Mouse (Mus musculus) heart, postnatal 25 days (tissue): ENCODE results near the gene Sp2. TPM values are rescaled to one million over a fixed set of nuclear protein-coding genes. Genes with fewer than 3 reads are reported as not detected.
A peak's percentile ranks its signal among the peaks of the same experiment; 100 is the strongest.

Source experiments
- DNase-seq: peaks from one replicate; pipeline ENCODE4 v3.0.0; 2022; ENCODE audit warnings: low spot score
- intact Hi-C: fragments of 180-260 bp; cut with DNase I; formaldehyde crosslinking; loops from one replicate; pipeline ENCODE4 v1.15.1; 2025
- total RNA-seq, 2 experiments: library from RNA; stranded (reverse); gene quantifications; 2 replicates each; pipeline ENCODE4 v1.2.3; 2021

Sp2 gene
- total RNA-seq, 2 experiments from 2014 or later, result 9.8 to 11.6 TPM

DNA sequence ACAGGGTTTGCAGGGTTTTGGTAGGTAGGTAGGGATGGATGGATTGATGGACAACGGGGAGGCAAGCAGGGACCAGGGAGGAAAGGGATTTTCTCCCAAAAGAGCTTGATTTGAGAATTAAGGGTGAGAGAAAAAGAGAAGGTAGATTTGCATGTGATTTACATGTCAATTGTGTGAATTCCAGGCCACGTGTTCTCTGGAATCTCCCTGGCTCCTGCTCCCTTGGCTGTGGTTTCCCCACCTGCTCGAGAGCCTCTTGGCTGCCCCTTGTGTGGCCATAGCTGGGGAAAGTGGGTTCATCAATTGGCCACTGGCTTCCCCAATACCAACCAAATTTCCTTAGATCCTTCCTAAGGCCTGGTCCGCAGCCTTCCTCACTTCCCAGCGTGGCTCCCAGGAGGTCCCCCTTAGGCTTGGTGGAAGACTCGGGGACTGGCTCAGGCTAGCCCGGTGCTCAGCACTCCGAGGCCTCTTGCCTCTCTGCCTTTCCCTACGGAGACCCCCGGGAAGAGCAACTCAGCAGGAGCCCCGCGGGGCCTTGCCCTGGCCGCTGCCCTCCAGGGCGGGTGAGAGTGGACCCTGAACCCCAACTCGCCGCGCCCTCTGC, 14.1 kb upstream of the Sp2 start:
- intact Hi-C loops, result no loop called here
- no peak for DNase-seq

DNA sequence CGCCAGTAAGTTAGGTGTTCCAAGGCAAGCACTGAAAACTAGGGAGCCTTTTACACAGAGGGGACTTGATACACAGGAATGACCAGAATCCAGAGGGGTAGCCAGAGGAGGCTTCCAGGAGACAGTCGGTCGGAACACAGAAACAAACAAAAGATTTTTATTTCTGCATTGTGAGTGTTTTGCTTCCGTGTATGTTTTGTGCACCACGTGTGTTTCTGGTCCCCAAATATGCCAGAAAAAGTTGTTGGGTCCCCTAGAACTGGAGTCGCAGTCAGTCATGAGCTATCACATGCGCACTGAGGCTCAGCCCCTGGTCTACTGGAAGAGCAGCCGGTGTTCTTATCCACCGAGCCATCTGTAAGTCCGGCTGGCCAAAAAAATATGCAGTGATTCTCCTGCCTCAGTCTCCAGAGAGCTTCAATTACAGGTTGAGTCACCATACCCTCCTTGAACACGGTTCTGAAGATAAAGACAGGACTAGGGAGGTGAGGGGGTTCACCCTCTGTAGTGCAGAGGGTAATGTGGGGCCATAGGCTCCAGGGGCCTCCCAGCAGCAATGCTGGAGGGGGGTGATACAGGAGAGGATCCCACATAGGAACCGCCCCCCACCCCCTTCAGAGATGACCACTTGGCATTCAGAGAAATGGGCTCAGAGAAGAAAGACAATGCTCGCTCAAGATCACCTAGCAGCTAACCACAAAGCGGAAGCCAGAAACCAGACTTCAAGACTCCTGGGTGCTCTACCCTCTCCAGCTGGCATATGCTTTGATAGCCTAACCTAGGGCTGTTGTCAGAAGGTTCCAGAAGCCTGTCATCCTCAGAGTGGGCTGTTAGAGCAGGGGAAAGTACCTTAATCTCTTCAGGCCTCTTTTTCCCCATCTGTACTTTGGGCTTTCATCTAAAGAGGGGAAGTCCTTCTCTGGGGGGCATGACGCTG, 13.3 kb upstream of the Sp2 start:
- intact Hi-C loops, result no loop called here
- DNase-seq, result no peak

DNA sequence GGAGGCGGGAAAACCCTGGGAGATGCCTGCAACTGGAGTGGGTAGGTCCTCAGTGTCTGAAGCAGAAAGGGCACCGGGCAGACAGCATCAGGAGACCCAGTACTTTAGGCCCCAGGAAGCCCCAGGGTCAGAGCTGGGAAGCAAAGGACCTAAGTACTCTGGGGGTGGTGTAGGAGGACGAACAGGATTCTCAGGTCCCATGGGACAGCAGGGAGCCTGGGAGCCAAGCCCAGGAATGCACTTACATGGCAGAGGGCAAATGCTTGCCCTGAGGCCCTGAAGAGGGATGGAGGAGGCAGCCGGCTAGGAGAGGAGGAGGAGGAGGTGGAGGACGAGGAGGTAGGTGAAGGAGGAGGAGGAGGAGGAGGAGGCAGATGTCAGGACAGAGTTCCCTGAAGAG, 12.3 kb upstream of the Sp2 start:
- intact Hi-C loops, result no loop called here
- DNase-seq, result no peak

DNA sequence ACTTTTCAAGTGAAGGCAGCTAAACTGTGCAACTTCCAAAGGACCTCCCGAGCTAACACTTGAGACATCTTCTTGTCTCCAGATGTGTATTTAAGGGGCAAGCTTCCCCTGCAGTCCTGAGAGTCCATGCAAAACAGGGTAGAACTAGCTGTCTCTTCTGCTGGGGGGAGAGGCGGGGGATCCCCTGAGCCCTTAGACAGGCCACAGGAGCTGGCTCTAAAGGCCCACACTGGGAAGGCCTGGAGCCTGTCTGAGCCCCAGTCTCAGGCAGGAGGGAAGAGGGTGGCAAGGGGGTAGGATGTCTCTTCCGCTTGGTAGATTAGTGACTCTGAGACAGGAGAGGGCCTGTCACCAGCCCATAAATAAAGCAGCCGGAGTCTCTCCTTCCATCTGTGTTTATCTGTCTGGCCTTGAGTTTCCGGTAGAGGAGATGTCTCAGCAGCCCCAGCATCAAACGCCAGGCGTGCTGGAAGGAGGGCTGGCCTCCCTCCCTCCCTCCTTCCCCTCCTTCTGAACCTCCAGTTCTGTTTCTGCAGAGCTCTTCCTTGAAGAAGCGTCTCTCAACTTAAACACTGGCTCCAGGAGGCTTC, 10.1 kb upstream of the Sp2 start:
- no peak for DNase-seq
- intact Hi-C loops, result no loop called here

DNA sequence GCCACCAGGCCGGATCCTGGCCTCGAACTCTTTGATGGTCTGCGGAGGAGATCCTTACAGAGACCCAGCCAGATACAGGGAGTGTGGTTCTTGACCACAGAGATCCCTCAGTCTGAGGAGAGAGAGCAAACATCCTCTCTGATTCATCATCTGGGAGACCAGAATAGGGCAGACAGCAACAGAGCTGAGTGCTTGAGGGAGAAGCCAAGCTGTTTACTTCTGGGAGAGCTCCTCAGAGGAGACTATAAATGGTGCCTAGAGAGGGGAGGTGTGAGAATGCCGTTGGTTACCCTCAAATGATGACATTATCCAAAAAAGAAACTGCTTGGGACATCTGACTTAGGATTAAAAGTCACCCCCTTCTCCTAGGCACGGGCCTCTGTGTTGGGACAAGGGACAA, 8.7 kb upstream of the Sp2 start:
- DNase-seq, result no peak
- intact Hi-C loops, result no loop called here

DNA sequence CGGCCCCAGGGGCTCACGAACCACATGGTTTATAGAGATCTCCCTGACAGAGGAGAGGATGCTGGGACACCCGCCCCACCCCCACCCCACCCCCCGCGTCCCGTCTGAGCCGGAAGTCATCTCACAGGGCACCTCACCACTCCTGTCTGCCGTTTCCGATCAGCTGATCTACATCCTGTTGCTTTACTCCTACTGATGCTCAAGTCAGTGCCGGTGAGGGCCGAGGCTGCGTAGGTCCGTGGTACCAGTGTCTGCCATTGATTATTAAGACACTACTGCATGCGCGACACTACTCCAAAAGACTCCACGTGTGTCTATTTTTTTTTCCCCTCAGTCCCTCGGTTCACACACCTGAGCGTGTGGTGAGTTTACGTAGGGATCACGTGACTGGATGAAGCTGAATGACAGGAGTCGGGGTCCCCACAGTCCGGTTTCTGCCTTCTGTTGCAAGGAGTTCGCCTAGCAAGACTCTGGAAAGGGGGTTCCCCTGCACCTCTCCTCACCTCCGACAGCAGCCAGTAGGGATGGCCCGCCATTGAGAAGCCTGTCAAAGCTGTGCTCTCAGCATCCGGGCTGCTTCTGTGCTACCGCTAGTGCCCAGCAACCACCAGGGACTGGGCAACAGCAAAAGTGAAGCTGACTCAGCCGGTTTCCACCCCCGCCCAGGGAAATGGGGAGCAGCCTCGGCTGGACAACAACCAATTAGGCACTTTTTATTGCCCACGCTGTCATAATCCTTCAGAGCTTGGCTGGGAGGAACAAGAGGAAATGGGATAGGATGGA, 5.3 kb upstream of the Sp2 start:
- DNase-seq, result no peak
- intact Hi-C loops, result no loop called here

DNA sequence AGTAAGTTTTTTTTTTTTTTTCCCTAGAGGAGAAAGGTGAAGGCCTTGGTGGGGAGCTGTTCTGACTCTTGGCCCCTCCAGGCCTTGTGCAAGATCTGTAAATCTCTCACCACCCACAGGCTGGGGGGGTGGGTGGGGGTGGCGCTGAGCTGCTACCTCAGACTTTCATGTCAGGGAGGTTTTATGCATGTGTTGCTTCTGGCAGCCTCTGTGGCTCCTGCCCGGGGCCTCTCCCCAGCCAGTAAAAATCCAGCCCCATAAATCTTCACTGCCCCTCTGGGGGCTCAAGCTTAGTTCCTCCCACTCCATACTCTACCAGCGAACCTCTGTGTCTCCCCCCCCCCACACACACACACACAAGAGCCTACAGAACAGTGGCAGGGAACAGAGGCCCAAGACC, 3.7 kb upstream of the Sp2 start:
- intact Hi-C loops, result no loop called here
- no peak for DNase-seq

DNA sequence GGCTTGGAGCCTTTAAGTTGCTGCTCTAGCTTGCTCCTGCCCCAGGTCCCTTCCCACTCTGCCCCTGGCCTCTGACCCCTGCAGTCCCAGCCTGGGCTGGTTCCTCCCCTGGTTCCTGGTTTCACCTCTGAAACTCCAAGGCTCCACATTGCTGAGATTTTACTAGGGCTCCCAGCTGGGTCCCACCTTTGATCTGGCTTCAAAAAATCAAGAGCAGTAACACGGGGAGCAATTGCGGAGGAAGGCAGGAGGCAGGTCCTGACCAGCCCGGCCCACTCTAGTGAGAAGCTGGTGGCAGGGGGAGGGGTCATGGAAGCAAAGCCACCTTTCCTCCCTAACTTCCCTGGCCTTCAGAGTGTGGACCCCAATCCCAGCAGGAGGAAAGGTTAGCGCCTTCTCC, 2.1 kb upstream of the Sp2 start:
- no peak for DNase-seq
- intact Hi-C loops, result loop anchor here (5.0 kb wide), 1 partner anchor 197 kb away; no protein-coding TSS in a partner anchor

DNA sequence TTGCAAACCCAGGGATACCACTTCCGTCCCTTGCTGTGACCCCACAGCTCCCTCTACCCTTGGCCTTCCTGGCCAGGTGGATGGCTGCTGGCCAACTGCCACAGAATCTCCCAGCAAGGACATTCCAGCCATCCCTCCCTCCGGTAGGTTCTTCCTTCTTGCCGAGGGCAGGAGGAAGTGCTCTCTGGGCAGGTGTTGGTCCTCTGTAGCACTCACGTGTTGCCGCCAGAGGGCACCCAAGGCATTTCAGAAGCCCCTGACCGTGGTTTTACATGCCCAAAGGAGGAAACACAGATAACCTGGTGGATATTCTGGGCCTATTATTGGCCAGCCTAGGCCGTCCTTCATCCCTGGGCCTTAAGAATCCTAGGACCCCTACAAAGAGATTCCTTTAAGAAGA, 404 bp downstream of the Sp2 start:
- intact Hi-C loops, result loop anchor here (1.0 to 5.0 kb wide), 2 partner anchors 41 to 200 kb away; no protein-coding TSS in a partner anchor
- DNase-seq, result peak; percentile 49

DNA sequence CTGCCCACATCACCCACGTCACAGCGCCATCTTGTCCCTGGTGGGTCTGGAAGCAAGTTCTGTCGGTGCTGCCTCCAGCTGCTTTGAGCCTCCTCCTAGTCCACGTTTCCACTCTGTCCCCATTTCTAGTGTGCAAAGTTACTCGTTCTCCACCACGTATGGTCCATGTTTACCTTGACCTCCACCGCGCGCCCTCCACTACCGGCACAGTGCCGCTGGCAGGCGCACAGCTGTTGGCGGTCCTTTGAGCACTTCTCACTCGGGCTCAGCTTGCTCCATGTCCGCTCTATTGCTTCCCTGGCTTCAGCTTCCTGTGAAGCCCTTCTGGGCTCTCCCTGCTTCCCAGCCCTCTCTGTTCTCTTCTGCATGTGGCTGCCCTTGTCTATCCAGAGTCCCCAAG, 1.3 kb downstream of the Sp2 start:
- intact Hi-C loops, result loop anchor here (5.0 kb wide), 1 partner anchor 201 kb away; no protein-coding TSS in a partner anchor

DNA sequence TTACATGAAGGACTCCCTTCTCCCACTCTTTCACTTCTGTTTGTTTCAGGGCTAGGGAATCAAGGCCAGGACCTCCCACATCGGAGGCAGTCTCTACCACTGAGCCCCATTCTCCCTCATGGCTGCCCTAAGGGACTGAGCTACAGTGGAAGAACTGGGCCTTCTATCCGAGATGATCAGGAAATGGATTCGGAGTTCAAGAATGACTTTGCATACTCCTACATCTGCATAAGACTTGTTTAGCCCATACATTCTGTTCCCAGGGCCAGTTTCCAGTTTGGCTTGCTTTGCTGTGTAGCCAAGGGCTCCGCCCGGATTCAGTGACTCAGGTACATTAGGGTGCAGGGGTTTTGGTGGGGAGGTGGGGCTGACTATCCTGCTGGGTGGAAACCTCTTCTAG, 2.7 kb downstream of the Sp2 start:
- DNase-seq, result no peak
- intact Hi-C loops, result loop anchor here (5.0 kb wide), 1 partner anchor 202 kb away; no protein-coding TSS in a partner anchor

More for the DNA sequence above, 1.3 kb downstream of the Sp2 start:
- no peak for DNase-seq

DNA sequence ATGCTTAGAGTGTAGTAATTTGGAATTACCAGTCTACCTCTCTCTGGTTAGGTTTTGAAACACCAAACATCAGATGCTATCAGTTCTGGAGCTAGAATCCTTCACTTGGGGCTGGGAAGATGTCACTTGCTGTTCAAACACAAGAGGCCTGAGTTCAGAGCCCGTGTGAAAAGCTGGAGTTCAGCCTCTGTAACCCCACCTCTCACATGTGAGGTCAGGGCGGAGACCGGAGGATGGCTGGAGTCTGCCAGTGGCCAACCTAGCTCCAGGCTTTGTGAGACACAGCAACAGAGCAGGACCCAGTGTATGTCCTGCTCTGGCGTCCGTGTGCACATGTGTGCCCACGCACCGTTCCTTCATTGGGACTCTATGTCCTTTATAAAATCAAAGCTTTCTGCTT, 3.4 kb downstream of the Sp2 start:
- intact Hi-C loops, result no loop called here
- DNase-seq, result no peak

DNA sequence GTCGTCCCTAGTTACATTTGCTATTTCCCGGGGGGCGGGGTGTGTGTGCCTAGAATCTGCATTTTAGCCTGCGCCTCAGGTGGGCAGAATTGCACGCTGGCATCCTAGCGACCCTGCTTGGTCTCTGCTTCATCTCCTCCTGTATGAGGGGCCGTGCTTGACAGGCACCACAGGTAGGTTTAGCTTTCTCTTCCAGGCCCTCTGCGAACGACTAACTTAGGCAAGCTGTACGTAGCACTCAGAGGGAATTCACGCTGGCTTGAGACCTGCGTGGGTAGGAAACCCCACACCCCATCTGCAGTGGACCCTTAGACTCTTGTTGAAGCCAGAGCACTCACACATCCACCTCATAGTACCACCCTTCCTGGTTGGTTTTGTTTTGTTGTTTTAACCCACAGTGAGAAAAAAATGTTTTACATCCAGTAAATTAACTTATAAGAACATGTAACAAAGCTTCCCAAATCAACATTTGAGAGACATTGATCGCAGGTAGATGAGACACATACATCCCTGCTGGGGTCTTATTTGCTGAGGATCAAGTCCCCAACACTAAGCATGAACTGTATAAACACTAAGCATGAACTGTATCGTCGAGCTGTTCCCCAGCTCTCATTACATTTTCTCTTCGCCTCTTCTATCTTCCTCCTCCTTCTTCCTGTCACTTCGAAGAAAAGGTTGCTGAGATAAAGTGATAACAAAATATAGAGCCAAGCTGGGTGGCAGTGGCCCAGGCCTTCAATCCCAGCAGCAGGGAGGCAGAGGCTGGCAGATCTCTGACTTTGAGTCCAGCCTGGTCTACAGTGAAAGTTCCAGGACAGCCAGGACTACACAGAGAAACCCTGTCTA, 4.1 kb downstream of the Sp2 start:
- DNase-seq, result no peak
- intact Hi-C loops, result no loop called here

DNA sequence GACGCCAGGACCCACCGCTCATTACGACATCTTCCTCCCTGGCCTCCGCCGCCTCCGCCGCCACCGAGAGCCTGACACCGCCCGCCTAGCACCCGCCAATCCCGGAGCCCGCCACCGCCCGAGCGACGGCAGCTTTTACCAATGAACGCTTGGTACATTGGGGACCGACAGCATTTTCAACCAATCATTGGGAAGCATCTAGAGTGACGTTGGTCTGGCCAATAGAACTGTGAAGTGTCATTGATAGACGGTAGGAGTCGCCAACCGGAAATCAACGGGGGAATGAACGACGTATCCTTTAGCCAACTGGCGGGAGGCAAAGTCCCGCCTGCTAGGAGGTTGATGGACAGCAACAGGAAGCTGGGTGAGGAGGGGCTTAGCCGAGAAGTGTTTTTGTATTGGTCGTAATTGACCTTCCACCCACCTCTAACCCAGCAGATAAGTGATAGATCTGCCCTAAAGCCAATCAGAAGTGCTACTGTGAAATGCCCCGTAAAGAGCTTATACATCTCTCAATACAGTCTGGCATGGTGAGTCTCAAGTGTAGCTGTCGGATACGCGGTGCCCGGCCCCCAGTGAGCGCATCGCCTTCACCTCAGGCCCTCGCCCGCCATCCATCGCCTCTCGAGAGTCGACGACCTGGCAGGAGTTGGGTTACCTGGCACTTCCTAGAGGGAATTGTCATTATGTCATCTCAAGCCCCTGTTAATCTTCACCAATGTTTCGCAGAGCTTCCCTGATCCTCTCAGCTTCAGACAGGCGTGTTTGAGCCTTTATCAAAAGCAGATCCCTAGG, 5.0 kb downstream of the Sp2 start:
- peak; percentile 100 for DNase-seq
- intact Hi-C loops, result no loop called here

DNA sequence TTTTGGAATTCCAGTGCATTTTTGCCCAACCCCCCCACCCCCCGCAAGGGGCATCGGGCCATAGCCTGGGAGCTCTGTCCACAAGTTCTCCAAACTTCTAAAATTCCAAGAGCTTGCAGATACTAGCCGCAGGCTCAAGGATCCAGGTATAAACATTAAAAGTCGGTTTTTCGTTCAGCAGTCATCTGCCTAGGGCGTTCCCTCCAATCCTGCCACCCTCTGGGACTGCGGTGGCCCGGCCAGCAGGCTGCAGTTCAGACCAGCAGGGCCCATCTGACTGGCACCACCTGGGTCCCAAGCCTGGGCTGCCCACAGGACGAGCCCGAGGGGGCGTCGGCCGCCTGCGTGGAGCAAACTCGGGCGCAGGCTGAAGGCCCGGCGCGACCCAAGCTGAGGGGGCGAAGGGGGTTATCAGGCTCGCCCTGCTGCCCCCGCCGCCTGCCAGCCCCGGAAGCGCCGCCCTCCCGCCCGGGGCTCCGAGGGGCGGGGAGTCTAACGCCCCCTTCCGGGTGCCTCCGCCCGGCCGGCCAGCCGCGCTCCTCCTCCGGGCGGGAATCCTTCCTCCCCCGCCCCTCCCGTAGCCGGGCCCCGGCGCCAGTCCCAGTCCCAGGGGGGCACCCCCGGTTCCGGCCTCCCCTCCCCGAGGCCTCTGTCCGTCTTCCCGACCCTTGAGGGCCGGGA, 5.7 kb downstream of the Sp2 start:
- intact Hi-C loops, result no loop called here
- DNase-seq, result peak; percentile 83

DNA sequence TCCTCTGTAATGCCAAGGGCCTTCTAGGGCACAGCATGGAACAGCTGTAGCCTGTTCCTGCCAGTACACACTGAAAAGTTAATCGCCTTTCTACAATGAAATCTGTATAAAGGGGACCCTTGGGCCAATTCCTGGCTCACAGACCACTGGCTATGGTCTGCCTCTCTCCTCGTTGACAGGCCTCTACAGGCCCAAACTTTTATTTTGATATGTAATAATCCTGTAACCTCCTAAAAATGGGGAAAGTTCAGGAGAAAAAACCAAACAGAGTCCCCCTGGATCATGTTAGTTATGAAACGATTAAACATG, 6.4 kb downstream of the Sp2 start:
- no peak for DNase-seq
- intact Hi-C loops, result no loop called here

DNA sequence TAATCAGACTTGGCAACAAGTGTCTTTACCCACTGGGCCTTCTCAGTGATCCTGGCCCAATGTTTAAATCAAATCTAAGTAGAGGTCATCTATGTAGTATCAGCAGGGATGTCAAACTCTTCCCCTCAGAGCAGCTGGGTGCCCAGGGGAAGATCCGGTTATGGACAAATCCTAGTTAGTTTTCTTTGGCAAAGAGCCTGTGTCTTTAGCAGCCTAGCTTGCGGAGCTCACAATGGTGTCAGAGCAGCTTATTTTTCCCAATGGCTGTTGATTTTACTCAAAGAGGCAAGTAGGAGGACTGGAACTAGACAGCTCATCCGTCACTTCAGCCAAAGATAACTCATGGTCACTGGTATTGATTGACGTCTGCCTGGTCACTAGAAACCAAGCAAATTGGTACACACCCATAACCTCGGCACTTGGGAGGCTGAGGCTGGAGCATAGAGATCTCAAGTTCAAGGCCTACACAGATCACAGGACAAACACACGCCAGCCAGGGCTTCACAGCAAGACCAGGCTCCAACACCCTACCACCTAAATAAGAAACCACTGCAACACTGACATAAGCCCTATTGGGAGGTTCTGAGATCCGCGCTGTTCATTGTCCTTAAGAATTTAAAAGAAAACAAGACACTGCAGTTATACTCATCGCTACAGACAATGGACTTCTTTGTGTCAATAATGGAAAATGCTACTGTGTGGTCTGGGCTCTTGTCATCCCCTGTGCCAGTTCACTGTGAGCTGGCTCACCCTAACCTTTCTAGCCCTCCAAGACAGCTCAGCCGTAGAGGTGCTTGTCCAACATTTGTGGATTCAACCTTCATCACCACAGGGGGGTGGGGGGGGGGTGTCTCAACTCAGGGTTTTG, 7.0 kb downstream of the Sp2 start:
- DNase-seq, result no peak
- intact Hi-C loops, result no loop called here
